Mouse (Mus musculus) lung, postnatal 0 days (tissue): ENCODE measurements around the gene Tomm34. TPM values are rescaled to one million over a fixed set of nuclear protein-coding genes. Genes with fewer than 3 reads are reported as not detected.
A peak's percentile ranks its signal among the peaks of the same experiment; 100 is the strongest.

Experiments
- ATAC-seq: fragments of 200-750 bp; cut with Nextera tagmentation; 2 replicates; pipeline ENCODE4 v1.8.0; 2017; ENCODE audit warnings: moderate library complexity
- DNase-seq: peaks from one replicate; pipeline ENCODE4 v3.0.0-alpha.2; 2016; ENCODE audit warnings: low spot score
- H3K27ac ChIP-seq: fragments of 300-500 bp; sonication (generic); 2 replicates; pipeline ENCODE4 v1.5.1; 2014; ENCODE audit warnings: antibody characterized with exemption, mild to moderate bottlenecking, low read length, mixed read lengths
- H3K27me3 ChIP-seq: fragments of 300-500 bp; sonication (generic); replicated peaks from 2 replicates; pipeline ENCODE4 v1.6.1; 2014; ENCODE audit warnings: low read length, mixed read lengths; ENCODE audit not compliant: insufficient read depth
- H3K36me3 ChIP-seq: fragments of 300-500 bp; sonication (generic); 2 replicates; pipeline ENCODE4 v1.6.1; 2014; ENCODE audit warnings: low read length, mixed read lengths; ENCODE audit not compliant: insufficient read depth
- H3K4me1 ChIP-seq: fragments of 300-500 bp; sonication (generic); 2 replicates; pipeline ENCODE4 v1.6.1; 2014; ENCODE audit warnings: antibody characterized with exemption, low read depth, low read length, mixed read lengths; ENCODE audit not compliant: insufficient read depth
- H3K4me2 ChIP-seq: fragments of 300-500 bp; sonication (generic); replicated peaks from 2 replicates; pipeline ENCODE4 v1.6.1; 2014; ENCODE audit warnings: low read depth, mild to moderate bottlenecking, low read length, moderate library complexity, mixed read lengths
- H3K4me3 ChIP-seq: fragments of 300-500 bp; sonication (generic); 2 replicates; pipeline ENCODE4 v1.5.1; 2014; ENCODE audit warnings: low read depth, low read length
- H3K9ac ChIP-seq: fragments of 300-500 bp; sonication (generic); replicated peaks from 2 replicates; pipeline ENCODE4 v1.6.1; 2014; ENCODE audit warnings: low read depth, mild to moderate bottlenecking
- H3K9me3 ChIP-seq: fragments of 300-500 bp; sonication (generic); 2 replicates; pipeline ENCODE4 v1.6.1; 2016; ENCODE audit warnings: low read length, mixed read lengths
- CTCF ChIP-seq: IDR thresholded peaks from 2 replicates; pipeline ENCODE4 v1.5.1; 2016; ENCODE audit warnings: antibody characterized with exemption, mild to moderate bottlenecking
- EP300 ChIP-seq: IDR thresholded peaks from 2 replicates; pipeline ENCODE4 v1.6.1; 2016; ENCODE audit warnings: antibody characterized with exemption, mild to moderate bottlenecking, control low read depth
- WGBS: fragments of 180-500 bp; shearing (Covaris S2); extraction: QIAGEN DNeasy Blood & Tissue Kit; methylation state at CpG from one replicate; pipeline ENCODE4 v1.1.7; 2014; 5-methylcytosine and 5-hydroxymethylcytosine counted together
- polyA plus RNA-seq: library from polyadenylated mRNA; unstranded; fragments of >200 nt; fragmentation: Nextera tagmentation; extraction: Ambion mirVana; gene quantifications from 2 replicates; pipeline ENCODE4 v1.2.1, GENCODE M21; 2015

Tomm34 gene
- polyA plus RNA-seq, result 27.2 and 30.3 TPM in 2 replicates

DNA sequence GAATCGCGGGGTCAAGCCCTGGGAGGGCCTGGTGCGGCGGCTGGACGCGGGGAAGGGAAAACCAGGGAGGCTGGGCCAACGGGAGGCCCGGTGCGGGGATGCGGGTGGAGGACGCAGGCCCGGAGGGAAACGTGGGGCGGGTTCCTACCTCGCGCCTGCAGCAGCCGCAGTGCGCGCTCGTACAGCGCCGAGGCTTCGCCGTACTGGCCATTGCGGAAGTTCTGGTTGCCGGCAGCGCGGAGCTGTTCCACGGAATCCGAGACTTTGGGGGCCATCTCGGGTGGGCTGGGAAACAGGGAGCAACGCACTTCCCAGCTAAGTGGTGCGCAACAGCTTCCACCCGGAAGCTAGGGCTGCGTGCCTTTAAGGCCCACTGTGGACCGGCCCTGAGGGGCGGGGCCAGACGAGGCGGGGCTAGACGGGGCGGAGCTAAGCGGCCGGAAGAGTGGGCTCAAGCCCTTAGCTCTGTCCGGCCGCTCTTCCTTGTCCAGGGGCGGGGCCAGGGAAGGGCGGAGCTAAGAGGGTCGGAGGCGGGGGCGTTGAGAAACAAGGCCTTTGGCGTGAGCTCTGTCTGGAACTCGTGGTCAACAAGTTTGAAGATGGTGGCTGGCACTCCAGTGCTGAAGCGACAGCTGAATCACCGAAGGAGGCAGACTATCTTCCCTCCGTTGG lies at the start of gene Tomm34:
Gene Tomm34, minus strand, starts transcription at position 405 of the 672 bp plus-strand sequence.
- Histone ChIP-seq H3K27me3 (no peaks in the 10 kb centered on the region), H3K4me3 (peak within 1 kb of the TSS; percentile 93), H3K9ac (peak within 1 kb of the TSS; percentile 75), H3K27ac (peak within 1 kb of the TSS; percentile 84), H3K36me3 (no peaks in the 10 kb centered on the region; the same call in 1 of the 2 replicates), H3K9me3 (no peaks in the 10 kb centered on the region), H3K4me1 (peaks cover 22% of the 10 kb centered on the region; the same call in 1 of the 2 replicates), H3K4me2 (peak within 1 kb of the TSS; percentile 88)
- TF ChIP-seq EP300, result no peak
- ATAC-seq (peak; percentile 96), DNase-seq (peak; percentile 98)
- WGBS, result 2% methylated on average over 48 of the region's 55 CpGs

DNA sequence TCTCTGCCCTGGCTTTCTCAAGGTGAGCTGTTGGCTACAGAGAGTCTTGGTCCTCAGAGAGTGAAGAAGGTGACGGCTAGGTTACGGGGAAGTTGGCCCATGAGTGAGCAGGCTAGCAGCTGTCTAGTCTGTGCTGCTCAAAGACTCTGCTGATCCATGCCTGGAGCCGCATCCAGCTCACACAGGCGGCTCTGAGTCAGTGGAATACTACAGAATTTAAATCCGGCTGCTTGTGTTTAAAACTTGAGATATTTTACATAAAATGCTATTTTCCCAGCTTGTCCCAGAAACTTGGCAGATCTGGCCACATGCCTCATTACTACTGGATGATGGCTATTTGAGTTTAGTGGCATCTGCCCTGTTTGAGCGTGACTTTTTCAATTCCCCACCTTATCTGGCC lies 48.5 kb upstream of the Tomm34 start:
- Histone ChIP-seq H3K36me3 (peaks cover 12% of the 10 kb centered on the region; the same call in 1 of the 2 replicates), H3K9ac (no peak overlapping the region), H3K4me1 (no peaks in the 10 kb centered on the region), H3K4me3 (no peak overlapping the region), H3K27me3 (no peaks in the 10 kb centered on the region), H3K4me2 (no peak overlapping the region), H3K27ac (no peak overlapping the region), H3K9me3 (no peaks in the 10 kb centered on the region)
- 91% methylated on average over 6 of the region's 6 CpGs for WGBS
- TF ChIP-seq EP300 (no peak), CTCF (no peak)
- no peak for DNase-seq
- ATAC-seq, result no peak

DNA sequence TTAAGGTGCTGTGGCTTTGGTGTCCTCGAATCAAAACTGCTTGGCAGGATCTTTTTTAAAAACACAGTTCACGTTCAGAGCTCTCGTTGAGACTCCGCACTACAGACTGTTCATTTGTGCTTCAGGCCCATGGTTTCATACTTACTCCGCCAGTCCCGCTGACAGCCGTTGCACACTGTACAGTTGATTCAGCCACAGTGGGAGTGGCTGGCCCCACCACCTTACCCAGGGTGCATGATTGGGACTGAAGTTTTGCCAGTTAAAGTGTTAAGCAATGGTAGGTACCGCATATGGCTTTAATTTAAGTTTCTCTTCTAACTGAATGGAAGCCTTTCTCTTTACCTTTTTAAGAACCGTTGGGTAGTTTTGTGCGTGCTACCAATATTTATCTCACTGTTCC lies 44.6 kb upstream of the Tomm34 start:
- ATAC-seq (no peak), DNase-seq (no peak)
- no peaks in the 10 kb centered on the region for H3K9me3 ChIP-seq
- no peaks in the 10 kb centered on the region for H3K27me3 ChIP-seq
- no peaks in the 10 kb centered on the region for H3K4me1 ChIP-seq
- H3K4me3 ChIP-seq, result no peak overlapping the region
- no peak overlapping the region for H3K27ac ChIP-seq
- no peak overlapping the region for H3K4me2 ChIP-seq
- WGBS, result 86% methylated on average over 10 of the region's 10 CpGs
- H3K36me3 ChIP-seq, result peaks cover 14% of the 10 kb centered on the region; the same call in 1 of the 2 replicates
- TF ChIP-seq EP300, result no peak
- no peak for TF ChIP-seq CTCF
- no peak overlapping the region for H3K9ac ChIP-seq

DNA sequence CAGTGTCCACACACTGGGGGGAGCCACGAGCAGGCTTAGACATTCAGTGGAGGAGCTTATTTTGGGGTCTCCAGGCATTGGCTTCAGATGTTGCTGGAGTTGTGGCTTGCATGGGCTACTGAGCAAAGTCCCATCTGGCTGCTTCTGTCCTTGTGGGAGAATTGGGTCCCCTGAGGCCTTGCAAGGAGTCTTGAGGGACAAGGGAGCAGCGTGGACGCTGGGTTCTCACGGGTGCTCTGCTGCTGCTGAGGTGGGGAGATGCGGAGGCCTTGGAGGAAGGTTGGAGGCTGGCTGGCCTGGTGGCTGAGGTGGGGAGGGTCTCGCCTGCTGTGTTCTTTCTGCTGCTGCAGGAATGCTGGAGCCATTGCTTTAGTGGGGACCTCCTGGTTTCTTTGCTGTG lies 43.1 kb upstream of the Tomm34 start:
- H3K36me3 ChIP-seq, result peaks cover 8% of the 10 kb centered on the region; the same call in 1 of the 2 replicates
- H3K9ac ChIP-seq, result no peak overlapping the region
- H3K9me3 ChIP-seq, result no peaks in the 10 kb centered on the region
- H3K4me2 ChIP-seq, result no peak overlapping the region
- no peak overlapping the region for H3K27ac ChIP-seq
- H3K27me3 ChIP-seq, result no peaks in the 10 kb centered on the region
- ATAC-seq (no peak), DNase-seq (no peak)
- H3K4me1 ChIP-seq, result no peaks in the 10 kb centered on the region
- H3K4me3 ChIP-seq, result no peak overlapping the region
- TF ChIP-seq EP300, result no peak
- no peak for TF ChIP-seq CTCF
- 93% methylated on average over 6 of the region's 6 CpGs for WGBS

GRCm38 (mm10) chr2:164111546-164111945 lies 40.6 kb upstream of the Tomm34 start:
- Histone ChIP-seq H3K9me3 (no peaks in the 10 kb centered on the region), H3K27ac (no peak overlapping the region), H3K4me3 (no peak overlapping the region), H3K36me3 (peaks cover 15% of the 10 kb centered on the region; the same call in 1 of the 2 replicates), H3K9ac (no peak overlapping the region), H3K4me2 (no peak overlapping the region), H3K4me1 (no peaks in the 10 kb centered on the region), H3K27me3 (no peaks in the 10 kb centered on the region)
- no peak for ATAC-seq
- TF ChIP-seq CTCF (no peak), EP300 (no peak)
- no peak for DNase-seq
- WGBS, result 75% methylated on average over 8 of the region's 8 CpGs

- 88% methylated on average over 4 of the region's 4 CpGs for WGBS
- no peak for TF ChIP-seq EP300
- TF ChIP-seq CTCF, result no peak
- no peaks in the 10 kb centered on the region for H3K4me1 ChIP-seq
- H3K9me3 ChIP-seq, result no peaks in the 10 kb centered on the region
- no peak overlapping the region for H3K9ac ChIP-seq
- H3K4me3 ChIP-seq, result no peak overlapping the region
- H3K36me3 ChIP-seq, result peaks cover 15% of the 10 kb centered on the region; the same call in 1 of the 2 replicates
- H3K27me3 ChIP-seq, result no peaks in the 10 kb centered on the region
- no peak overlapping the region for H3K4me2 ChIP-seq
- DNase-seq (no peak), ATAC-seq (no peak)
- H3K27ac ChIP-seq, result no peak overlapping the region
These were observed 37.5 kb upstream of the Tomm34 start for GRCm38 (mm10) chr2:164108501-164108900.
